Mouse (Mus musculus) limb, embryonic 14.5 days (tissue): ENCODE measurements around the gene Ankrd34a. TPM values are rescaled to one million over a fixed set of nuclear protein-coding genes. Genes with fewer than 3 reads are reported as not detected.

Experiments used
- ATAC-seq: fragments of 200-750 bp; cut with Nextera tagmentation; 2 replicates; pipeline ENCODE4 v1.8.0; 2017; ENCODE audit warnings: low read depth, moderate number of reproducible peaks, moderate TSS enrichment; ENCODE audit not compliant: low FRiP score
- DNase-seq: peaks from one replicate; pipeline ENCODE4 v3.0.0-alpha.2; 2015; ENCODE audit warnings: low spot score
- H3K27ac ChIP-seq: fragments of 300-500 bp; sonication (generic); replicated peaks from 2 replicates; pipeline ENCODE4 v1.5.1; 2014; ENCODE audit warnings: low read depth, mild to moderate bottlenecking, low read length, moderate library complexity, mixed read lengths
- H3K27me3 ChIP-seq: fragments of 300-500 bp; sonication (generic); 2 replicates; pipeline ENCODE4 v1.6.1; 2014; ENCODE audit warnings: low read length, mixed read lengths; ENCODE audit not compliant: control insufficient read depth, insufficient read depth
- H3K36me3 ChIP-seq: fragments of 300-500 bp; sonication (generic); 2 replicates; pipeline ENCODE4 v1.6.1; 2014; ENCODE audit warnings: mild to moderate bottlenecking, low read length, moderate library complexity, mixed read lengths; ENCODE audit not compliant: control insufficient read depth, insufficient read depth
- H3K4me1 ChIP-seq: fragments of 300-500 bp; sonication (generic); 2 replicates; pipeline ENCODE4 v1.6.1; 2014; ENCODE audit warnings: antibody characterized with exemption, low read length, mixed read lengths; ENCODE audit not compliant: control insufficient read depth, insufficient read depth
- H3K4me2 ChIP-seq: fragments of 300-500 bp; sonication (generic); replicated peaks from 2 replicates; pipeline ENCODE4 v1.6.1; 2014; ENCODE audit warnings: low read depth, mild to moderate bottlenecking, low read length, moderate library complexity; ENCODE audit not compliant: severe bottlenecking
- H3K4me3 ChIP-seq: fragments of 300-500 bp; sonication (generic); replicated peaks from 2 replicates; pipeline ENCODE4 v1.5.1; 2014; ENCODE audit warnings: low read length
- H3K9ac ChIP-seq: fragments of 300-500 bp; sonication (generic); 2 replicates; pipeline ENCODE4 v1.6.1; 2014; ENCODE audit warnings: mild to moderate bottlenecking, low read depth, low read length, moderate library complexity; ENCODE audit not compliant: severe bottlenecking
- H3K9me3 ChIP-seq: fragments of 300-500 bp; sonication (generic); 2 replicates; pipeline ENCODE4 v1.6.1; 2016; ENCODE audit warnings: low read length; ENCODE audit not compliant: control insufficient read depth
- POLR2A ChIP-seq: fragments of 200-500 bp; IDR thresholded peaks from 2 replicates; pipeline ENCODE4 v1.8.0; 2012; ENCODE audit warnings: inconsistent platforms, mild to moderate bottlenecking, moderate library complexity, borderline replicate concordance; ENCODE audit not compliant: insufficient read depth, insufficient read length; ENCODE audit errors: extremely low read depth
- WGBS: fragments of 180-500 bp; shearing (Covaris S2); extraction: QIAGEN DNeasy Blood & Tissue Kit; methylation state at CpG from one replicate; pipeline ENCODE4 v1.1.7; 2014; 5-methylcytosine and 5-hydroxymethylcytosine counted together
- polyA plus RNA-seq, 2 experiments: library from polyadenylated mRNA; depleted of rRNA in 1 of 2; stranded (reverse) in 1 of 2; unstranded in 1 of 2; fragments of >200 nt; fragmentation: Nextera tagmentation in 1 of 2; extraction: Ambion mirVana in 1 of 2; gene quantifications; 2 replicates each; pipeline versions ENCODE4 v1.2.1 to v1.2.3; 2012 to 2014

Gene Ankrd34a
- polyA plus RNA-seq, 2 experiments = 1.8 to 2.7 TPM

- Histone ChIP-seq H3K27me3 (no peaks in the 10 kb centered on the region), H3K36me3 (0 out of 2 replicates have a peak, but pooled peaks cover 5% of the 10 kb centered on the region), H3K9ac (no peak overlapping the region), H3K4me3 (no peak overlapping the region), H3K4me1 (peaks cover 5% of the 10 kb centered on the region), H3K4me2 (no peak overlapping the region), H3K27ac (no peak overlapping the region), H3K9me3 (no peaks in the 10 kb centered on the region)
- ATAC-seq (no peak), DNase-seq (no peak)
- WGBS = 86% methylated on average over 16 of the region's 16 CpGs
- no peak for TF ChIP-seq POLR2A
Observed at GRCm38 (mm10) chr3:96581771-96582515, 14.5 kb upstream of the Ankrd34a start.

DNA sequence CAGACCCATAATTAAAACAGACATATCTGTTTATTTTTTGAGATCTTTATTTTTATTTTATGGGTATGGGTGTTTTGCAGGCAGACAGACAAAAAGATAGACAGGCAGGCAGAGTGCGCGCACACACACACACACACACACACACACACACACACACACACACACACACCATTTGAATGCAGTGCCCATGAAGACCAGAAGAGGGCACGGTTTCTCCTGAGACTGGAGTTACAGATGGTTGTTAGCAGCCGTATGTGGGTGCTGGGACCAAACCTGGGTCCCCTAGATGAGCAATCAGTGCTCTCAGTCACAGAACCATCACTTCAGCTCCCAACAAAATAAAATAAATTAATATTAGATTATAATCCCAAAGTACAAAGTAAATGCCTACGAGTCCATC is 13.1 kb upstream of the Ankrd34a start:
- Histone ChIP-seq H3K27ac (no peak overlapping the region), H3K9ac (no peak overlapping the region), H3K27me3 (no peaks in the 10 kb centered on the region), H3K9me3 (no peaks in the 10 kb centered on the region), H3K4me2 (no peak overlapping the region), H3K36me3 (0 out of 2 replicates have a peak, but pooled peaks cover 5% of the 10 kb centered on the region), H3K4me3 (no peak overlapping the region), H3K4me1 (no peaks in the 10 kb centered on the region)
- ATAC-seq (no peak), DNase-seq (no peak)
- TF ChIP-seq POLR2A = no peak
- WGBS = 91% methylated on average over 5 of the region's 5 CpGs

GRCm38 (mm10) chr3:96590657-96591056 is 5.8 kb upstream of the Ankrd34a start:
- H3K4me3 ChIP-seq = no peak overlapping the region
- ATAC-seq = no peak
- DNase-seq = no peak
- peaks cover 8% of the 10 kb centered on the region for H3K4me1 ChIP-seq
- H3K9ac ChIP-seq = no peak overlapping the region
- no peaks in the 10 kb centered on the region for H3K27me3 ChIP-seq
- WGBS = 77% methylated on average over 4 of the region's 4 CpGs
- TF ChIP-seq POLR2A = no peak
- no peaks in the 10 kb centered on the region for H3K36me3 ChIP-seq
- no peak overlapping the region for H3K4me2 ChIP-seq
- no peaks in the 10 kb centered on the region for H3K9me3 ChIP-seq
- no peak overlapping the region for H3K27ac ChIP-seq

DNA sequence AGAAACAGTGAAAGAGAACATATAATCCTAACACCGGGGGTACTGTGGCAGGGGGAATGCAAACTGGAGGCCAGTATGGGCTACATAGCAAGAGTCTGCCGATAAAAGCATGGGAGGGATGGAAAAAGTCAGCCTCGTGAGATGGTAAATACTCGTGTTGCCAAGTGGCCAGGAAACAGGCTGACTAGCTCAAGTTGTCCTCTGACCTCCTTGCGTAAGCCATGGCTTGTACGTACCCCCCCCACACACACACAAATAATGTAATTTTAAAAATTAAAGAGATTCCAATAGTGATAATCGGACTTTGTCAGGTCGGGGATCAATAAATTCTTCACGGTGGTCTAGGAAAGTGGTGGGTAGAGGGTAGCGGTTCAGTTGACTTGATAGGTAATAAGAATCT is 3.1 kb upstream of the Ankrd34a start:
- Histone ChIP-seq H3K9ac (peak overlapping the region; percentile 72), H3K4me3 (peak overlapping the region; percentile 62), H3K9me3 (no peaks in the 10 kb centered on the region), H3K4me1 (peaks cover 22% of the 10 kb centered on the region), H3K27ac (peak overlapping the region; percentile 75; the same call in 1 of the 2 replicates), H3K4me2 (peak overlapping the region; percentile 85), H3K27me3 (no peaks in the 10 kb centered on the region), H3K36me3 (no peaks in the 10 kb centered on the region)
- ATAC-seq (0 out of 2 replicates have a peak, but pooled peaks have one; percentile 0), DNase-seq (peak; percentile 42)
- WGBS = 2% methylated on average over 10 of the region's 10 CpGs
- TF ChIP-seq POLR2A = no peak

DNA sequence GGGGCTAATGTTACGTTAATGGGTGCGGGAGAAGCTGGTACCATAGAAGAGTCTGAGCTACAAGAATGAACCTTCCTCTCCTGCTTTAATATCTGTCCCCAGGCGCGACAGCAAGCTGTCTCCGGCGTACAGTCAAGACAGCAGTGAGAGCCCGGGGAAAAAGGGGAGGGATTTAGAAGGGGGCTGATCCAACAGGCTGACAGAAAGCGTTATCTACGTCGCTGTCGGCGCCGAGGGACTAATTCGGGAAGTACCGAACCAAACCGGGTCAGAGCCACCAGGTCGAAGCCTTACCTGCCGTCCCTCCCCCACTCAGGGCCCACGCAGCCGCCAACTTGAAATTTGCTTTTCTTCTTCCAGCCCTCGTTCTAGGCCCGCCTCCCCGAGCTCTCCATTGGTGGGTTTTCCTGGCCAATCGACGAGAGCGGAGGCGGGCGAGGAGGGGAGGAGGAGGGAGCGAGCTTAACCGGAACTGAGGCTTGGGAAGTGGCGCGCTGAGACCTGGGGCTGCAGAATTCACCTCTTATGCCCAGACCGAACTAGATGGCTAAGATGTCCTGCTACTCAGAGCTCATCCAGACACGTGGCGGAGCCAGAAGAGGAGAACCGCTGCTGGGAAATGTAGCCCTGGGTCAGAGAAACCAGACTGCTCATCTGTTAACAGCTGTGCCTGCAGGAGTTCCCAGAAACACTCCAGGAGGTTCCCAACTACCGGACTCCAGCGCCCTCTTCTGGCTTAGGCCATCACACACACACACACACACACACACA is 2.5 kb upstream of the Ankrd34a start, which contains the start of gene Polr3gl:
Polr3gl (minus strand) TSS at position 392 of the 771 bp plus-strand sequence.
- Histone ChIP-seq H3K27ac (peak within 1 kb of the TSS; percentile 75), H3K4me1 (peaks cover 28% of the 10 kb centered on the region), H3K27me3 (no peaks in the 10 kb centered on the region)

More for the DNA sequence above, 2.5 kb upstream of the Ankrd34a start, which contains the start of gene Polr3gl:
- no peaks in the 10 kb centered on the region for H3K36me3 ChIP-seq
- no peaks in the 10 kb centered on the region for H3K9me3 ChIP-seq
- H3K4me3 ChIP-seq = peak within 1 kb of the TSS; percentile 62
- ATAC-seq (peak; percentile 87), DNase-seq (peak; percentile 92)
- TF ChIP-seq POLR2A = no peak
- peak within 1 kb of the TSS; percentile 72 for H3K9ac ChIP-seq
- WGBS = under 1% methylated on average over 35 of the region's 38 CpGs
- peak within 1 kb of the TSS; percentile 85 for H3K4me2 ChIP-seq
